Mouse (Mus musculus) cerebellum, adult 2 months (tissue): ENCODE results near the gene Pkhd1. TPM values are rescaled to one million over a fixed set of nuclear protein-coding genes. Genes with fewer than 3 reads are reported as not detected.
A peak's percentile ranks its signal among the peaks of the same experiment; 100 is the strongest.

Experiments
- DNase-seq, 2 experiments: peaks; one replicate each; pipeline ENCODE4 v3.0.0; 2021
- H3K27ac ChIP-seq: fragments of 200-500 bp; 2 replicates; pipeline ENCODE4 v1.5.1; 2012; ENCODE audit warnings: low read length, control low read depth, inconsistent platforms; ENCODE audit not compliant: insufficient read depth
- H3K27me3 ChIP-seq: fragments of 200-500 bp; 2 replicates; pipeline ENCODE4 v1.6.1; 2012; ENCODE audit warnings: inconsistent platforms, mild to moderate bottlenecking, low read length, moderate library complexity; ENCODE audit not compliant: control insufficient read depth, insufficient read depth
- H3K4me1 ChIP-seq: fragments of 200-500 bp; 2 replicates; pipeline ENCODE4 v1.6.1; 2011; ENCODE audit warnings: low read length; ENCODE audit not compliant: control insufficient read depth, insufficient read depth
- H3K4me3 ChIP-seq: fragments of 200-500 bp; replicated peaks from 2 replicates; pipeline ENCODE3; 2011; ENCODE audit warnings: mild to moderate bottlenecking, low read depth, low read length, control low read depth; ENCODE audit not compliant: insufficient read depth
- CTCF ChIP-seq: fragments of 200-500 bp; IDR thresholded peaks from 2 replicates; pipeline ENCODE4 v1.5.1; 2011; ENCODE audit warnings: low read depth, mild to moderate bottlenecking, control low read depth, low read length, moderate library complexity, borderline replicate concordance; ENCODE audit not compliant: insufficient read depth
- POLR2A ChIP-seq: fragments of 200-500 bp; IDR thresholded peaks from 2 replicates; pipeline ENCODE4 v1.6.1; 2011; ENCODE audit warnings: low read length, control low read depth, borderline replicate concordance; ENCODE audit not compliant: insufficient read depth
- WGBS: fragments of 180-500 bp; shearing (Covaris S2); methylation state at CpG from one replicate; pipeline ENCODE4 v1.1.7; 2018; 5-methylcytosine and 5-hydroxymethylcytosine counted together
- polyA plus RNA-seq: library from polyadenylated mRNA; depleted of rRNA; stranded (reverse); fragments of >200 nt; gene quantifications from 2 replicates; pipeline ENCODE4 v1.2.3, GENCODE M21; 2012

The Pkhd1 gene
- polyA plus RNA-seq, 1 experiment = 0.02 TPM

DNA sequence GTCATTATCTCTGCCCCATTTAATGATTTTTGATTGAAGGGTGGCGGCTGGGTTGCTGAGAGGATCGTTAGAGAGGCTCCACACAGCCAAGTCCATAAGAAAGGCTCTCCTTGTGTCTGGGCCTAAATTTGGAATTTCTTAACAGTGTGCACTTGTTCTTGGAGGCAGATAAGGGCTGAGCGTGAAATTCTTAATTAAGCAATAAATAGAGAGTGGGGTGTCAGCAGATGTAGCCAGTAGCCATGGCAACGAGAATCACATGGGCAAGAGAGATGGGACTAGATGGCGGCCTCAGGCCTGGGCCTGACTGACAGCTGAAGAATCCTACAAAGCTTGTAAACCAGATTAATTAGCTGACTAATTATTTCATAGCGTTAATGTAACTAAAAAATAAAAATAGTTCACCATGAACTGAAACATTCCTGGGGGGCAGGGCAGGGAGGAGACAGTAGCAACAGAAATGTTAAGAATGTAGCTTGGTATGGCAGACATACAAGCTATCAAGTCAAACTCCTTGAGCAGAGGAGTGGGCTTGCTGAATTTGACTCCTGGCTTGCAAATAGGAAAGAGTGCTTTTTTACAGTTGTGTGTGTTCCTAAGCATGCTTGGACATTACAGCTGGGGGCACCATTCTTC lies 314.8 kb downstream of the Pkhd1 start:
- H3K4me3 ChIP-seq = no peak overlapping the region
- H3K27me3 ChIP-seq = no peaks in the 10 kb centered on the region
- no peaks in the 10 kb centered on the region for H3K4me1 ChIP-seq
- no peak for TF ChIP-seq CTCF
- TF ChIP-seq POLR2A = no peak
- 24% methylated on average over 6 of the region's 6 CpGs for WGBS
- no peak overlapping the region for H3K27ac ChIP-seq
- DNase-seq = peak in 1 of 2 experiments; percentile 15

DNA sequence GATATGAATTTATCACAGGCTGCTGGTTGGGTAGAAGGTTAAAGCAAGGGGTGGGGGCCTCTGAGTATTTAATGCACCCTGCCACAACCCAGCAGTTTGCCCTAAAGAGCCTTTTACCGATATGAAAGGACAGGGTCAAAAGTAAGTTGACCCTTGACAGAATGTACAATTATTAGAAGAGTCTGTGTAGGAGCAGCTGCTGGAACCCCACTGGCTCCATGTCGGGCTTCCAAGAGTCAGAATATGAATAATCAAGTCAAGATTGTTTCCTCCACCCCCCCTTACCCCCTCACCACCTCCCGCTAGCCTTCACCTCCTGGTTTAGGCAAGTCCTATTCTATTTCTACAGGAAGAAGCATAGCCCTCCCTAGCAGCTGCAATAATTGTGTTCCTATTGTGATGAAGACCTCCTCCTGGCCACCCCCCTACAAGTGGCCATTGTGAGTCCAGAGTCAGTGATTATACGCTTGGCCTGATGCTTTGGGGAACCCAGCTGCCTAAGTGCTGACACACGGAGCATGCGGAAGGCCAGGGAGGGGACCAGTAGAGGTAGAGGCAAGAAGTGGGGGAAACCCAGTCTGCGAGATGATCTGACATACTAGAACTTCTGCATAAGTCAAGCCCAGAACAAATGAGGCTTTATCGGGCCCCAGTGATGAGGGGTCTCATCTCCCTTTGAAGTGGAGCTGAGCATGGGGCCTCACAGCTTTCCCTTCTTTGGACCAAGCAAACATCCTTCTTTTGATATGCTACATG lies 315.5 kb downstream of the Pkhd1 start:
- Histone ChIP-seq H3K27me3 (no peaks in the 10 kb centered on the region), H3K4me3 (no peak overlapping the region), H3K4me1 (no peaks in the 10 kb centered on the region), H3K27ac (no peak overlapping the region)
- 18% methylated on average over 8 of the region's 8 CpGs for WGBS
- DNase-seq = no peak
- TF ChIP-seq CTCF = no peak
- TF ChIP-seq POLR2A = no peak

DNA sequence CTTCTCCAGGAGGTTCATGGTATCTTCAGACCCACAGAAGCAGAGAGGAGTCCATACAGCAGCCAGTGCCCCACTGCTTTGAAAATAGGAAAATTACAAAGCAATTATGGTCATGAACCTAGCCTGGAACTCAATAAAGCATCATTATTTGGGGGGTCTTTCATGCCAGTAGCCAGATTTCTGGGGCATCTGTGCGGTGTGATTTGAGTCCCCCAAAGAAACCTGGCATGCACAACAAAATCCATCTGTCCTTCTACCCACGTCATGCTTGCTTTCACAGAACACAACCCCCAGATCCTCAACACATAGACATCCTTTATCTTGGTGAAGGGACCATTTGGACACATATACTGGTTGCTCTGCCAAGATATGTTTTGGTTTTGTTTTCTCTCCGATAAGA lies 316.2 kb downstream of the Pkhd1 start:
- no peak for DNase-seq
- H3K27ac ChIP-seq = no peak overlapping the region
- no peak overlapping the region for H3K4me3 ChIP-seq
- H3K27me3 ChIP-seq = no peaks in the 10 kb centered on the region
- TF ChIP-seq POLR2A (no peak), CTCF (no peak)
- WGBS = 19% methylated on average over 3 of the region's 3 CpGs
- no peaks in the 10 kb centered on the region for H3K4me1 ChIP-seq

DNA sequence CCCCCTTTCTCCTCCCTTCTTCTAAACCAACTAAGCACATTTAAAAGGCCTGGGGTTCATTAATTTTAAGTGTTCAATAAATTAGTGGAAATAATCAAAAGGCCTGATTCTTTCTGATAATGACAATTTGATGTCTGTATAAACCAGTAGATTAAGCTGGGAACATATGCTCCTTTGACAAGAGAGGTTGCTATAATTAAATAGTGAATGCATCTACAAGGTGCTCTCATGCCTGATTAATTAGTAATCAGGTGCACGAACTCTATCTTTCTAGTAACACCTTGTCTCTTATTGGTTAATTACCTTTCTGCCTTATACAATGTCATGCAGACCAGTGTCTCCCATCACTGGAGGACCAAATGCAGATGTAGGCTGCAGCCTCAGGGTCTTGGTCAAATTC lies 329.2 kb downstream of the Pkhd1 start:
- Histone ChIP-seq H3K4me1 (no peaks in the 10 kb centered on the region), H3K4me3 (no peak overlapping the region), H3K27ac (no peak overlapping the region), H3K27me3 (no peaks in the 10 kb centered on the region)
- no peak for TF ChIP-seq POLR2A
- TF ChIP-seq CTCF = no peak
- no peak for DNase-seq
- WGBS = 78% methylated on average over 1 of the region's 1 CpGs

DNA sequence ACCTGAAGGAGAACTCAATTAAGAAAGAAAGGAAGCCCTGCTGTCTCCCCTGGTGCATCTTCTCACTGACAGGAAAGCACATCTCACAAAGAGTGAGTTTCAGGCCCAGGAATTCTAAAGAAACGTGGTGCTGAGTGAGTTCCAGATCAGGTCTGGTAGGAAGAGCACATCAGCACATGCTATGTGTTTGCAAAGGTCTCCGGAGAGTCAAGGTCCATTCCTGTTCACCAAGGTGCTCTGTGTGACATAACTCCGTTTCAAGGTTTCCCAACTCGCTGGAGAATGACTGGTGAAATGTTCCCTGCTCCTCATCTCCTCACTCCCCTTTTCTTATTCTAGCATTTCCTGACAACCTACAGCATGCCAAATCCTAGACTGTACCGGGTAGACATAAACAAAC lies 357.5 kb downstream of the Pkhd1 start:
- Histone ChIP-seq H3K27me3 (no peaks in the 10 kb centered on the region), H3K27ac (no peak overlapping the region), H3K4me1 (no peaks in the 10 kb centered on the region), H3K4me3 (no peak overlapping the region)
- DNase-seq = no peak
- 71% methylated on average over 5 of the region's 5 CpGs for WGBS
- no peak for TF ChIP-seq CTCF
- TF ChIP-seq POLR2A = no peak

DNA sequence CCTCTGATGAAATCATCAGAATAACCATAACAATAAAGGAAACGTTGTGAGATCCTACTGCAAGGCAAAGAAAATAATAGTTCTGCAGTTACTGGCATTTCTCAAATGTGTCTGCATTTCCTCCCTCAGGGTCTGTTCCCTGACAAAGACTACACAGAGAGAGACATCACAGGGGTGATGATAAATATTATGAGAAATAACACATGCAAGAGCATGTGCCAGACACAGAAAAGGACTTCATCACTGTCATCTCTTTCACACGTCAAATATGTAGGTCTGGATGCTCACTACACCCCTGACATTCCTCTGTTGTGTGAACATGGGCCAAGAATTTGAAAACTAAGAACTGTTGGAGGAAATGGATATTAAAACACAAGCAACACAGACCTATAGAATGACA lies 369.7 kb downstream of the Pkhd1 start:
- Histone ChIP-seq H3K27ac (no peak overlapping the region), H3K4me3 (no peak overlapping the region), H3K27me3 (no peaks in the 10 kb centered on the region), H3K4me1 (no peaks in the 10 kb centered on the region)
- WGBS = 53% methylated on average over 2 of the region's 2 CpGs
- DNase-seq = no peak
- TF ChIP-seq CTCF (no peak), POLR2A (no peak)

DNA sequence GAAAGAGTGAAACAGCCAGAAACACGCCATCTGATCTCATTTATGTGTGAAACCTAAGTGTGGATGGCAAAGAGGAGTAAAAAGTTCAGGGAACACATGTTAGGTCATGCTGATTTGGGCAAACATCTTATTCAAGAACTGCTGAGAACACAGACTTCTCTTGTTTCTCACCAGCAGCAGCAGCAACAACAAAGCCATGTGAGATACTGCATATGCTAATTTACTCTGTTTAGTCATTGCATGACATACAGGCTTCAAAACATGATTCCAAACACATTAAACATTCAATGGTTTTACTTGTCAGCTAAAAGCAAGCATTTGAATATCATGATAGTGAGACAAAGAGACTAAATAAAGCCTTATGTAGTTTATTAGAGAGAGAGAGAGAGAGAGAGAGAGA lies 401.2 kb downstream of the Pkhd1 start:
- H3K27ac ChIP-seq = no peak overlapping the region
- H3K4me3 ChIP-seq = no peak overlapping the region
- H3K4me1 ChIP-seq = no peaks in the 10 kb centered on the region
- no peak for DNase-seq
- WGBS = 49% methylated on average over 1 of the region's 1 CpGs
- no peaks in the 10 kb centered on the region for H3K27me3 ChIP-seq
- TF ChIP-seq CTCF (no peak), POLR2A (no peak)

DNA sequence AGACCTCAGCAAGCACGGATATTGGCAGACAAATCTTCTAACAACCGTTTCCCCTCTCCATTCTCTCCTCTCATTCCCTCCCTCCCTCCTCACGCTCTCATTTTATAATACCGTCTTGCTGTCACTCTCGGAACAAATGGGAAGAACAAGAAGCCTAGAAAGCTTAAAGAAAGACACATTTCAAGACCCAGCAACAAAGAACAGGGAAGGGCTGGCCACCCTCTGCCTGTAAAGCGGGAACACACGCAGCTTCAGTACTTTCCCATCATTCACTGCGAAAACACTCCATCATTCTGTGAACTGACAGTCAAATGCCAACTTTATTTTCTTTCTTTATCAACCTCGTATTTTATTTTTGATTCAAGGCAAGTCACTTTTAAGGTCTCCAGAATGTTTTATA lies 427.4 kb downstream of the Pkhd1 start:
- TF ChIP-seq POLR2A (no peak), CTCF (no peak)
- H3K4me3 ChIP-seq = no peak overlapping the region
- 7% methylated on average over 9 of the region's 9 CpGs for WGBS
- H3K27me3 ChIP-seq = no peaks in the 10 kb centered on the region
- DNase-seq = no peak
- no peak overlapping the region for H3K27ac ChIP-seq
- no peaks in the 10 kb centered on the region for H3K4me1 ChIP-seq
